Mouse (Mus musculus) lung, embryonic 14.5 days (tissue): ENCODE measurements around the gene Bcl2a1c. TPM values are rescaled to one million over a fixed set of nuclear protein-coding genes. Genes with fewer than 3 reads are reported as not detected.
"Not testable (repeated sequence)": the region's sequence is repeated elsewhere in the genome, so short reads cannot be mapped to it uniquely, and the experiment has no call there.

Experiments used
- ATAC-seq: fragments of 200-750 bp; cut with Nextera tagmentation; 2 replicates; pipeline ENCODE4 v1.8.0; 2017; ENCODE audit warnings: mild to moderate bottlenecking, moderate TSS enrichment, moderate library complexity; ENCODE audit not compliant: insufficient read depth
- DNase-seq: peaks from one replicate; pipeline ENCODE4 v3.0.0-alpha.2; 2015
- H3K27ac ChIP-seq: fragments of 300-500 bp; sonication (generic); 2 replicates; pipeline ENCODE4 v1.5.1; 2014; ENCODE audit warnings: low read depth, mild to moderate bottlenecking, moderate library complexity
- H3K27me3 ChIP-seq: fragments of 300-500 bp; sonication (generic); 2 replicates; pipeline ENCODE4 v1.6.1; 2014; ENCODE audit warnings: low read length, control low read depth; ENCODE audit not compliant: insufficient read depth
- H3K36me3 ChIP-seq: fragments of 300-500 bp; sonication (generic); 2 replicates; pipeline ENCODE4 v1.6.1; 2014; ENCODE audit warnings: control low read depth; ENCODE audit not compliant: insufficient read depth
- H3K4me1 ChIP-seq: fragments of 300-500 bp; sonication (generic); 2 replicates; pipeline ENCODE4 v1.6.1; 2014; ENCODE audit warnings: antibody characterized with exemption, control low read depth; ENCODE audit not compliant: insufficient read depth
- H3K4me2 ChIP-seq: fragments of 300-500 bp; sonication (generic); 2 replicates; pipeline ENCODE4 v1.6.1; 2014; ENCODE audit warnings: mild to moderate bottlenecking
- H3K4me3 ChIP-seq: fragments of 300-500 bp; sonication (generic); 2 replicates; pipeline ENCODE4 v1.5.1; 2014; ENCODE audit warnings: low read depth, low read length
- H3K9ac ChIP-seq: fragments of 300-500 bp; sonication (generic); 2 replicates; pipeline ENCODE4 v1.6.1; 2014
- H3K9me3 ChIP-seq: fragments of 300-500 bp; sonication (generic); 2 replicates; pipeline ENCODE4 v1.6.1; 2016; ENCODE audit warnings: low read depth, low read length, control low read depth
- CTCF ChIP-seq: IDR thresholded peaks from 2 replicates; pipeline ENCODE4 v1.5.1; 2016; ENCODE audit warnings: antibody characterized with exemption, low read depth
- WGBS: fragments of 180-500 bp; shearing (Covaris S2); extraction: QIAGEN DNeasy Blood & Tissue Kit; methylation state at CpG from one replicate; pipeline ENCODE4 v1.1.7; 2014; 5-methylcytosine and 5-hydroxymethylcytosine counted together
- polyA plus RNA-seq: library from polyadenylated mRNA; unstranded; fragments of >200 nt; fragmentation: Nextera tagmentation; extraction: Ambion mirVana; gene quantifications from 2 replicates; pipeline ENCODE4 v1.2.1, GENCODE M21; 2014

Gene Bcl2a1c
- polyA plus RNA-seq, 1 experiment from 2014 or later, result not detected

- Histone ChIP-seq H3K27me3 (no peaks in the 10 kb centered on the region), H3K4me3 (peak overlapping the region; percentile 37), H3K27ac (0 out of 2 replicates have a peak overlapping the region, but pooled peaks have one; percentile 20), H3K9me3 (no peaks in the 10 kb centered on the region), H3K9ac (peak overlapping the region; percentile 60), H3K4me2 (peak overlapping the region; percentile 86), H3K4me1 (no peaks in the 10 kb centered on the region), H3K36me3 (no peaks in the 10 kb centered on the region)
- peak; percentile 39 for ATAC-seq
- whole genome bisulfite sequencing, result 11% methylated on average over 12 of the region's 12 CpGs
- peak; percentile 19 for DNase-seq
- no peak for TF ChIP-seq CTCF
Observed at GRCm38 (mm10) chr9:114368471-114368858, 38.5 kb downstream of the Bcl2a1c start.

DNA sequence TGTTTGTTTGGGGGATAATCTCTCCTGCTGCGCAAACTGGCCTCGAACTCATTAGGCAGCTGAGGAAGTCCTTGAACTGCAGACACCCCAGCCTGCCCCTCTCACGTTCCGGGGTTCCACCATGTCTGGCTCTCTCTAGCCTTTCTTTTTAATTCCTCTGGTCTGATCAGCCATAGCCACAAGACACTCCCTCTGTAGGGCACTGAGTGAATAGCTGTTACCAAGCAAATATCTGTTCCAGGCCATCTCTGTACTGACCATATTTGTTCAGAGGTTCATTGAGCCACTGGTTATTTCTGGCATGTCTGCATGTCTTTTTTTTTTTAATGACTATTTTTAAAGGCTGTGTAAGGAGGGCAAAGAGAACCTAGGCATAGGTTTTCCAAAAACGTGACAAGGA lies 39.5 kb downstream of the Bcl2a1c start:
- not testable (repeated sequence) for H3K9me3 ChIP-seq, H3K9ac ChIP-seq, H3K27ac ChIP-seq, H3K36me3 ChIP-seq, H3K4me1 ChIP-seq, H3K4me3 ChIP-seq, H3K27me3 ChIP-seq, H3K4me2 ChIP-seq
- WGBS, result 60% methylated on average over 5 of the region's 5 CpGs
- ATAC-seq (peak; percentile 39; the same call in 1 of the 2 replicates), DNase-seq (peak; percentile 46)
- peak; percentile 49 for TF ChIP-seq CTCF

GRCm38 (mm10) chr9:114371717-114372116 lies 41.8 kb downstream of the Bcl2a1c start:
- not testable (repeated sequence) for H3K9me3 ChIP-seq, H3K27me3 ChIP-seq, H3K4me3 ChIP-seq, ATAC-seq, H3K4me1 ChIP-seq, H3K27ac ChIP-seq, H3K9ac ChIP-seq, H3K4me2 ChIP-seq
- WGBS, result 26% methylated on average over 5 of the region's 5 CpGs
- peak; percentile 47 for DNase-seq
- H3K36me3 ChIP-seq, result peaks cover 19% of the 10 kb centered on the region; the same call in 1 of the 2 replicates
- peak; percentile 24; the same call in 1 of the 2 replicates for TF ChIP-seq CTCF

- WGBS, result 79% methylated on average over 10 of the region's 10 CpGs
- Histone ChIP-seq H3K9me3 (no peaks in the 10 kb centered on the region), H3K4me1 (no peaks in the 10 kb centered on the region), H3K4me2 (no peak overlapping the region), H3K36me3 (peaks cover 53% of the 10 kb centered on the region), H3K27ac (no peak overlapping the region), H3K27me3 (no peaks in the 10 kb centered on the region), H3K4me3 (no peak overlapping the region), H3K9ac (no peak overlapping the region)
- no peak for TF ChIP-seq CTCF
- DNase-seq, result no peak
- ATAC-seq, result no peak
Observed at GRCm38 (mm10) chr9:114375276-114375962, 45.5 kb downstream of the Bcl2a1c start.

- Histone ChIP-seq H3K27ac (no peak overlapping the region), H3K4me2 (no peak overlapping the region), H3K36me3 (peaks cover 68% of the 10 kb centered on the region), H3K4me1 (no peaks in the 10 kb centered on the region), H3K4me3 (no peak overlapping the region), H3K9ac (no peak overlapping the region), H3K9me3 (no peaks in the 10 kb centered on the region), H3K27me3 (no peaks in the 10 kb centered on the region)
- TF ChIP-seq CTCF, result no peak
- no peak for ATAC-seq
- no peak for DNase-seq
- 87% methylated on average over 10 of the region's 10 CpGs for WGBS
Observed at GRCm38 (mm10) chr9:114377168-114377567, 47.2 kb downstream of the Bcl2a1c start.

GRCm38 (mm10) chr9:114379871-114380270 lies 49.9 kb downstream of the Bcl2a1c start:
- DNase-seq (no peak), ATAC-seq (no peak)
- H3K4me1 ChIP-seq, result no peaks in the 10 kb centered on the region
- no peaks in the 10 kb centered on the region for H3K9me3 ChIP-seq
- WGBS, result 79% methylated on average over 12 of the region's 12 CpGs
- no peak overlapping the region for H3K4me3 ChIP-seq
- TF ChIP-seq CTCF, result no peak
- H3K36me3 ChIP-seq, result peaks cover 88% of the 10 kb centered on the region
- H3K27ac ChIP-seq, result no peak overlapping the region
- H3K9ac ChIP-seq, result no peak overlapping the region
- H3K4me2 ChIP-seq, result no peak overlapping the region
- no peaks in the 10 kb centered on the region for H3K27me3 ChIP-seq

Other genes starting within 250 kb of the Bcl2a1c start
- gene Crtap, start 60.5 kb downstream of the Bcl2a1c start, polyA plus RNA-seq, result 156 and 163 TPM in 2 replicates
- 41.9 and 43.5 TPM in 2 replicates for gene Glb1, start 70.9 kb downstream of the Bcl2a1c start, polyA plus RNA-seq
- 4.0 and 4.1 TPM in 2 replicates for gene Tmppe, start 71.0 kb downstream of the Bcl2a1c start, polyA plus RNA-seq
- not detected in 2 replicates for gene Ccr4, start 174.8 kb downstream of the Bcl2a1c start, polyA plus RNA-seq
- gene C130032M10Rik, start 185.6 kb downstream of the Bcl2a1c start, polyA plus RNA-seq, result 0.27 TPM in 1 of 2 replicates, not detected in the other
- 1.4 and 1.5 TPM in 2 replicates for gene Trim71, start 234.2 kb downstream of the Bcl2a1c start, polyA plus RNA-seq